Mouse (Mus musculus): ENCODE data around the gene Mmp2. TPM values are rescaled to one million over a fixed set of nuclear protein-coding genes. Genes with fewer than 3 reads are reported as not detected.

Mmp2 gene
- polyA plus RNA-seq, 1 experiment from 2014 or later: 256 TPM

DNA sequence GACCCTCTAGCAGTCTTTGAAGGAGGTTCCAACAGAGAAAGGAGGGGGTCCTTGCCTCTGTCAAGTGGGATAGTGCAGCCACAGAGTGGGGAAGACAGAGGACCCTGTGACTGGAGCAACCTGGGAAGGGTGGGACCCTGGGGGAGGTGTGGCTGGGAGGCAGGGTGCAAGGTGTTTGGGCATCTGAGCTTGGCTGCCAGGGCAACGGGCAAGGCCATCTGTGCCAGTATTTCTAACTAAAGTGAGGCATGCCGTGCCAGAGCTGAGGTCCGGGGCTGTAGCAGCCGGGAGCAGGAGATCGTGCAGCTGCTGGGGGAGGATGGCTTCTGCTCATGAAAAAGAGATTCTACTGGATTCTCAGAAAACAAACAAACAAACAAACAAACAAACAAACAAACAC is 11.4 kb upstream of the Mmp2 start:
- H3K4me1 ChIP-seq: no peaks in the 10 kb centered on the region
- ATAC-seq (ENCODE audit: insufficient number of reproducible peaks, insufficient read depth, low FRiP score, low TSS enrichment, low read depth): no peak
- 78% methylated on average over 5 of the region's 5 CpGs for WGBS
- no peaks in the 10 kb centered on the region for H3K36me3 ChIP-seq
- H3K9ac ChIP-seq: no peak overlapping the region
- H3K9me3 ChIP-seq: no peaks in the 10 kb centered on the region
- no peak overlapping the region for H3K4me3 ChIP-seq
- H3K4me2 ChIP-seq: no peak overlapping the region
- no peak overlapping the region for H3K27ac ChIP-seq
- H3K27me3 ChIP-seq: peaks cover 5% of the 10 kb centered on the region; the same call in 1 of the 2 replicates

DNA sequence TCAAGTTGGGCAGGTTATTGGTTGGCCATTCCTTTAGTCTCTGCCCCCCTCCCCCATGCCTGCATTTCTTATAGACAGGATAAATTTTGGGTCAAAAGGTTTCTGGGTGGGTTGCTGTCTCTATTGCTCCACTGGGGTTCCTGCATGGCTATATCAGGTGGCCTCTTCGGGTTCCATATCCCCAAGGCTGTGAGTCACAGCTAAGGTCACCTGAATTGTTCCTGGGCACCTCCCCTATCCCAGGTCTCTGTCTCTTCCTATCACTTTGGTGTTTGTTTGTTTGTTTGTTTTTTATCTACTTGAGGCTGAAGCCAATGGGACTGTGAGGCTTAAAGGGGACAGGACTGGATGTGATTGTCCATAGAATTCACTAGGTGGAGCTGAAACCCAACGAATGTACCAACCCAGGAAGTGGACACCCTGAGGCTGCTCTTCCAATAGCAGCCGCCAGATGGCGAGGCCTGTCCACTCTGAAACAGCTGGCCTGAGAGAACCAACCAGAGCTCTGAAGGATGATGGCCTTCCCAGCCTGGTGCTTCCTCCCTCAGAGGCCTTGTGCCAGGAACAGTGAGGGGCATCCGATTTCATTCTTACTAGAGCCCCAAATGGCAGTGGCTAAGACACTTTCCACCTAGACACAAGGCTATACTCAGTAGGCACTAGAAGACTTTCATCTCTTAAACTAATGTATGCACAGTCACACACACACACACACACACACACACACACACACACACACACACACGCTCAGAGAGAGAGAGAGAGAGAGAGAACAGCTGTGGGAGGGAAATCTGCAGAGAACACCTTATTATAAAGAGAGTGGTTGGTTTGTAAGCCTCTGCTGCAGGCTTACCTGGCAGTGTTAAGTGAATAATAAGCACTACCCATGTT is 8.9 kb upstream of the Mmp2 start:
- no peak overlapping the region for H3K4me2 ChIP-seq
- no peak overlapping the region for H3K4me3 ChIP-seq
- H3K4me1 ChIP-seq: no peaks in the 10 kb centered on the region
- H3K9me3 ChIP-seq: no peaks in the 10 kb centered on the region
- ATAC-seq (ENCODE audit: insufficient number of reproducible peaks, insufficient read depth, low FRiP score, low TSS enrichment, low read depth): peak; percentile 45
- no peak overlapping the region for H3K27ac ChIP-seq
- H3K9ac ChIP-seq: no peak overlapping the region
- 26% methylated on average over 6 of the region's 6 CpGs for WGBS
- no peaks in the 10 kb centered on the region for H3K36me3 ChIP-seq
- H3K27me3 ChIP-seq: peaks cover 5% of the 10 kb centered on the region; the same call in 1 of the 2 replicates

GRCm38 (mm10) chr8:92821151-92821550 is 5.9 kb upstream of the Mmp2 start:
- Histone ChIP-seq H3K27me3 (peaks cover 5% of the 10 kb centered on the region; the same call in 1 of the 2 replicates), H3K4me3 (no peak overlapping the region), H3K4me2 (no peak overlapping the region), H3K4me1 (peaks cover 16% of the 10 kb centered on the region), H3K9me3 (no peaks in the 10 kb centered on the region), H3K27ac (no peak overlapping the region), H3K36me3 (no peaks in the 10 kb centered on the region), H3K9ac (no peak overlapping the region)
- ATAC-seq (ENCODE audit: insufficient number of reproducible peaks, insufficient read depth, low FRiP score, low TSS enrichment, low read depth): no peak

GRCm38 (mm10) chr8:92822386-92822785 is 4.7 kb upstream of the Mmp2 start:
- Histone ChIP-seq H3K9me3 (no peaks in the 10 kb centered on the region), H3K4me2 (no peak overlapping the region), H3K9ac (no peak overlapping the region), H3K27ac (no peak overlapping the region), H3K4me3 (no peak overlapping the region), H3K36me3 (no peaks in the 10 kb centered on the region), H3K4me1 (peaks cover 26% of the 10 kb centered on the region), H3K27me3 (peaks cover 3% of the 10 kb centered on the region; the same call in 1 of the 2 replicates)
- WGBS: 68% methylated on average over 5 of the region's 5 CpGs
- ATAC-seq (ENCODE audit: insufficient number of reproducible peaks, insufficient read depth, low FRiP score, low TSS enrichment, low read depth): no peak

DNA sequence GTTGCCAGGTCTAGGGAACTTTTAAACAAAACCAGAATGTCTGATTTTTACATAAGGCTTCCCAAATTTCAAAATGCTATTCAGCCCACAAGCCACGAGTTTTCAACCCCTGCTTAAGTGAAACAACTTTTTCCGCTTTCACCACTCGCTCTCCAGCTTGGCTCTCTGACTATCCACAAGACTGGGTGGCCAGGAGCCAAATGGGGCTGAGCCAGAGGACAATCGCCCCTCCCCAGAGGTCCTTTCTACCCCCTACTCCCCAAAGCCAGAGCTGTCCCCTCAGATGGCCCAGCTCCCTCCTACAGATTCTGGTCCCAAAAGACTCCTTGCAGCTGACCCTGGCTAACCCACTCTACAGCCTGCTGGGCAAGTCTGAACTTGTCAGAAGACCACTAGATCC is 1.1 kb upstream of the Mmp2 start:
- Histone ChIP-seq H3K9me3 (no peaks in the 10 kb centered on the region), H3K9ac (no peak overlapping the region), H3K27me3 (no peaks in the 10 kb centered on the region), H3K4me3 (no peak overlapping the region), H3K27ac (peak overlapping the region; percentile 79), H3K36me3 (peaks cover 7% of the 10 kb centered on the region), H3K4me1 (peaks cover 42% of the 10 kb centered on the region), H3K4me2 (peak overlapping the region; percentile 5; the same call in 1 of the 2 replicates)
- ATAC-seq (ENCODE audit: insufficient number of reproducible peaks, insufficient read depth, low FRiP score, low TSS enrichment, low read depth): no peak
- 36% methylated on average over 4 of the region's 4 CpGs for WGBS

DNA sequence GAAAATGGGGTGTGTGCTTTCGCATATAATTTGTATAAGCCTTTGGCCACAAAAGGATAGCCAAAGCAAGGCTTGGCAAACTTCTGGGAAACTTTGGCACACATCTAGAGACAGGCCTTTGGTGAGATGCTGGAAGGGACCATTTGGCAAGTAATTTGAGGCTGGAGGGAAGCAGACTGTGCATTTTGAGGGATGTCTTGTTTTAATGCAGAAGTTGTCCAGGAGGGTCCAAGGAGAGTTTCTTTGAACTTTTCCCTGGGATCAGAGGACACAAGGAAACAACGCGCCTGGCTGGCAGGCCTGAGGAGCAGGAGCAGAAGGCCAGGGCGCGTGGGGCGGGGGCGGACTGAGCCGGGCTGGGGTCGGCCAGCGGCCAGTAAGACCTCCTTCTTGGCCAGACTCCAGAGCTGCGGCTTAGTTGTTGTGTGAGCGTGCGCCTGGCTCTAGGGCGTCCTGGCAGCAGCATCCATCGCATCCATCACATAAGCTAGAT is 1.2 kb downstream of the Mmp2 start:
- Histone ChIP-seq H3K36me3 (peaks cover 29% of the 10 kb centered on the region), H3K9me3 (no peaks in the 10 kb centered on the region), H3K27me3 (no peaks in the 10 kb centered on the region), H3K4me2 (peak overlapping the region; percentile 75), H3K4me3 (peak overlapping the region; percentile 71), H3K9ac (peak overlapping the region; percentile 90), H3K27ac (peak overlapping the region; percentile 97), H3K4me1 (peaks cover 42% of the 10 kb centered on the region)
- ATAC-seq (ENCODE audit: insufficient number of reproducible peaks, insufficient read depth, low FRiP score, low TSS enrichment, low read depth): peak; percentile 61; the same call in 1 of the 2 replicates
- WGBS: 17% methylated on average over 15 of the region's 15 CpGs

GRCm38 (mm10) chr8:92834065-92834731 is 7.1 kb downstream of the Mmp2 start:
- H3K36me3 ChIP-seq: peaks cover 85% of the 10 kb centered on the region
- H3K9me3 ChIP-seq: no peaks in the 10 kb centered on the region
- H3K27me3 ChIP-seq: no peaks in the 10 kb centered on the region
- H3K4me1 ChIP-seq: peaks cover 17% of the 10 kb centered on the region
- H3K27ac ChIP-seq: 0 out of 2 replicates have a peak overlapping the region, but pooled peaks have one; percentile 48
- no peak overlapping the region for H3K4me2 ChIP-seq
- H3K9ac ChIP-seq: no peak overlapping the region
- no peak overlapping the region for H3K4me3 ChIP-seq
- WGBS: 54% methylated on average over 5 of the region's 5 CpGs
- no peak for ATAC-seq (ENCODE audit: insufficient number of reproducible peaks, insufficient read depth, low FRiP score, low TSS enrichment, low read depth)

- Histone ChIP-seq H3K27ac (peak overlapping the region; percentile 48; the same call in 1 of the 2 replicates), H3K36me3 (peaks cover 92% of the 10 kb centered on the region), H3K4me3 (no peak overlapping the region), H3K9me3 (no peaks in the 10 kb centered on the region), H3K4me2 (no peak overlapping the region), H3K27me3 (no peaks in the 10 kb centered on the region), H3K9ac (no peak overlapping the region; the same call in 1 of the 2 replicates), H3K4me1 (peaks cover 12% of the 10 kb centered on the region)
- peak; percentile 63; the same call in 1 of the 2 replicates for ATAC-seq (ENCODE audit: insufficient number of reproducible peaks, insufficient read depth, low FRiP score, low TSS enrichment, low read depth)
- WGBS: 58% methylated on average over 11 of the region's 11 CpGs
These were observed 7.9 kb downstream of the Mmp2 start for GRCm38 (mm10) chr8:92834786-92835500.

GRCm38 (mm10) chr8:92835901-92836300 is 8.8 kb downstream of the Mmp2 start:
- Histone ChIP-seq H3K4me2 (no peak overlapping the region), H3K9me3 (no peaks in the 10 kb centered on the region), H3K27ac (no peak overlapping the region), H3K9ac (no peak overlapping the region), H3K27me3 (no peaks in the 10 kb centered on the region), H3K4me3 (no peak overlapping the region), H3K36me3 (peaks cover 95% of the 10 kb centered on the region), H3K4me1 (peaks cover 12% of the 10 kb centered on the region)
- no peak for ATAC-seq (ENCODE audit: insufficient number of reproducible peaks, insufficient read depth, low FRiP score, low TSS enrichment, low read depth)
- WGBS: 96% methylated on average over 11 of the region's 11 CpGs

- Histone ChIP-seq H3K36me3 (peaks cover 97% of the 10 kb centered on the region), H3K27ac (no peak overlapping the region), H3K4me2 (no peak overlapping the region), H3K9me3 (no peaks in the 10 kb centered on the region), H3K4me1 (peaks cover 12% of the 10 kb centered on the region), H3K4me3 (no peak overlapping the region), H3K9ac (no peak overlapping the region), H3K27me3 (no peaks in the 10 kb centered on the region)
- no peak for ATAC-seq (ENCODE audit: insufficient number of reproducible peaks, insufficient read depth, low FRiP score, low TSS enrichment, low read depth)
- 75% methylated on average over 3 of the region's 3 CpGs for WGBS
These were observed 11.5 kb downstream of the Mmp2 start for GRCm38 (mm10) chr8:92838616-92839015.

- no peak overlapping the region for H3K4me3 ChIP-seq
- no peak overlapping the region for H3K27ac ChIP-seq
- no peak overlapping the region for H3K9ac ChIP-seq
- no peak overlapping the region for H3K4me2 ChIP-seq
- no peaks in the 10 kb centered on the region for H3K27me3 ChIP-seq
- no peak for ATAC-seq (ENCODE audit: insufficient number of reproducible peaks, insufficient read depth, low FRiP score, low TSS enrichment, low read depth)
- no peaks in the 10 kb centered on the region for H3K9me3 ChIP-seq
- H3K36me3 ChIP-seq: peaks cover 98% of the 10 kb centered on the region
- WGBS: 90% methylated on average over 8 of the region's 8 CpGs
- H3K4me1 ChIP-seq: peaks cover 12% of the 10 kb centered on the region
These were observed 12.1 kb downstream of the Mmp2 start for GRCm38 (mm10) chr8:92839161-92839560.

Data from embryonic facial prominence, embryonic 13.5 days (tissue).